In the genomic region with DNA sequence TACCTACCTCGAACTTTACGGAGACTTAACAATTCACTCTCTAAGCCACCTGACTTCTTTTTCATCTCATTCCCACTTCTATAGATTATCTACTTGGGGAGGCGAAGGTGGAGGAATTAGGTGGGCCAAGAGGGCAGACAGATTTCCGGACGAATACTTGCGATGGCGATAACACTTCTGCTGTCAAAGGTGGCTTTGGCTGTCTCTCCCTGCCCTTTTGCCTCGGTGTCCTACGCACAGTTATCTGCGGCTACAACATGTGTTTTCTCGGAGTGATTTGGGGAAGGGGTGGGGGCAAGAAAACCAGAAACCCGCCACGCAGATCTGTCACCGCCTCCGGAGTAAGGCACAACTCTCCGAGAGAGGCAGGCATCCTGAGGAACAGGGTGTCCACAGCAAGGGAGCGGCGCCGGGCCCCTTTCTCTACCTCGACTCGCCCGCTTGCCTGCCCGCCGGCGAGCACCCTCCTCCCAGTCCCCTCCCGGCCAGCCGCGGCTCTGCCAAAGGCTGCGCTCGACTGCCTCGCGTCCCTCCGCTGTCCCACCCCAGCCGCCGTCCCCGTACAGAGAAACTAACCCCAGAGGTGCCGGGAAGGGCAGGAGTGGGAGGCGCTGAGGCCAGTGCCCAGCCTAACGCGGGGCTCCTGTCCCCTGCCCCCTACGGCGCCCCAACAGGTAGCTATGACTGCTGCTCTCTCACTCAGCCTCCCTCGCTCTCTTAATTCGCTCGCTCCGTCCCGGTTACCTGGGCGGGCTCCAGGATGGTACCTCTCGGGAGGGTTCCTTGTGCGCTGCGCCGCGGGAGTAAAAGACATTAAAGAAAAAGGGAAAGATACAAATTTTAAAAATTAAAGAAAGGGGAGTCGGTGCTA, we compare ENCODE assay signal across 7 mouse cellular contexts. TPM values are rescaled to one million over a fixed set of nuclear protein-coding genes. Genes with fewer than 3 reads are reported as not detected.
DNase-seq lines count a peak whose midpoint lies in the region; ATAC-seq and TF ChIP-seq lines count a peak whose summit lies in the region.

No protein-coding gene starts in this region.

- intact Hi-C loops in gastrocnemius, adult 2 months (cut with DNase I): loop anchor here (5.0 to 10.0 kb wide), 5 partner anchors 226 to 1159 kb away; no protein-coding TSS in a partner anchor
- intact Hi-C loops in left cerebral cortex, postnatal 4 days (cut with DNase I): loop anchor here (5.0 to 10.0 kb wide), 2 partner anchors 211 to 669 kb away; no protein-coding TSS in a partner anchor

- peak; percentile 66 for ATAC-seq in hindbrain, embryonic 14.5 days (ENCODE audit: low FRiP score)
- peak; percentile 20; the same call in 1 of the 2 replicates for ATAC-seq in stomach, embryonic 14.5 days (ENCODE audit: insufficient number of reproducible peaks, insufficient read depth, low FRiP score, low read depth)

- peak; percentile 55 to 56 for DNase-seq in adrenal gland, adult 18-20 months (ENCODE audit: low spot score in 2 of 2)
- peak; percentile 27 to 53 for DNase-seq in cerebellum, postnatal 4 days (ENCODE audit: low spot score in 2 of 2)
- DNase-seq in gastrocnemius, adult 2 months: peak; percentile 92
- no peak for DNase-seq in hindbrain, embryonic 14.5 days (ENCODE audit: low spot score)
- peak; percentile 68 for DNase-seq in left cerebral cortex, postnatal 4 days
- peak; percentile 81 for DNase-seq in midbrain, embryonic 10.5 days (ENCODE audit: low spot score)

- peak overlapping the region; percentile 98 for H3K27ac ChIP-seq in gastrocnemius, adult 2 months
- peak overlapping the region; percentile 68 for H3K27ac ChIP-seq in hindbrain, embryonic 14.5 days
- H3K27ac ChIP-seq in midbrain, embryonic 10.5 days (replicated peaks): peak overlapping the region; percentile 98
- peak overlapping the region; percentile 69 for H3K27ac ChIP-seq in stomach, embryonic 14.5 days (ENCODE audit: low read length)

- peaks cover 76% of the 10 kb centered on the region for H3K27me3 ChIP-seq in hindbrain, embryonic 14.5 days (ENCODE audit: control insufficient read depth, insufficient read depth, low read length)
- H3K27me3 ChIP-seq in midbrain, embryonic 10.5 days (ENCODE audit: low read depth, poor library complexity, severe bottlenecking): peaks cover 61% of the 10 kb centered on the region
- peaks cover 17% of the 10 kb centered on the region for H3K27me3 ChIP-seq in stomach, embryonic 14.5 days (ENCODE audit: control insufficient read depth, insufficient read depth, low read length)

- H3K4me1 ChIP-seq in hindbrain, embryonic 14.5 days (replicated peaks; ENCODE audit: control insufficient read depth, insufficient read depth, low read length): peaks cover 34% of the 10 kb centered on the region; the same call in 1 of the 2 replicates
- H3K4me1 ChIP-seq in midbrain, embryonic 10.5 days: peaks cover 69% of the 10 kb centered on the region
- H3K4me1 ChIP-seq in stomach, embryonic 14.5 days (ENCODE audit: control insufficient read depth, insufficient read depth, low read length): peaks cover 7% of the 10 kb centered on the region; the same call in 1 of the 2 replicates

- WGBS in hindbrain, embryonic 14.5 days: under 1% methylated on average over 46 of the region's 54 CpGs
- under 1% methylated on average over 54 of the region's 54 CpGs for WGBS in midbrain, embryonic 10.5 days
- under 1% methylated on average over 54 of the region's 54 CpGs for WGBS in stomach, embryonic 14.5 days

- H3K9me3 ChIP-seq in hindbrain, embryonic 14.5 days (ENCODE audit: control insufficient read depth, low read length): no peaks in the 10 kb centered on the region
- no peaks in the 10 kb centered on the region for H3K9me3 ChIP-seq in midbrain, embryonic 10.5 days (replicated peaks)
- H3K9me3 ChIP-seq in stomach, embryonic 14.5 days (ENCODE audit: control insufficient read depth, low read depth, low read length): no peaks in the 10 kb centered on the region

- no peaks in the 10 kb centered on the region for H3K36me3 ChIP-seq in hindbrain, embryonic 14.5 days (replicated peaks; ENCODE audit: control insufficient read depth, insufficient read depth)
- no peaks in the 10 kb centered on the region for H3K36me3 ChIP-seq in midbrain, embryonic 10.5 days
- no peaks in the 10 kb centered on the region for H3K36me3 ChIP-seq in stomach, embryonic 14.5 days (ENCODE audit: control insufficient read depth, insufficient read depth, low read length)

- no peak for TF ChIP-seq CTCF in gastrocnemius, adult 2 months (IDR thresholded peaks at IDR 0.05)

- H3K4me3 ChIP-seq in gastrocnemius, adult 2 months: peak overlapping the region; percentile 80
- H3K4me3 ChIP-seq in hindbrain, embryonic 14.5 days (replicated peaks; ENCODE audit: low read length): peak overlapping the region; percentile 48
- H3K4me3 ChIP-seq in midbrain, embryonic 10.5 days: peak overlapping the region; percentile 78
- peak overlapping the region; percentile 49 for H3K4me3 ChIP-seq in stomach, embryonic 14.5 days (ENCODE audit: low read depth, low read length)

- peak overlapping the region; percentile 61 for H3K9ac ChIP-seq in hindbrain, embryonic 14.5 days
- H3K9ac ChIP-seq in stomach, embryonic 14.5 days (replicated peaks; ENCODE audit: low read depth, low read length): peak overlapping the region; percentile 52

- peak overlapping the region; percentile 95 for H3K4me2 ChIP-seq in hindbrain, embryonic 14.5 days (replicated peaks)
- peak overlapping the region; percentile 92 for H3K4me2 ChIP-seq in stomach, embryonic 14.5 days (replicated peaks; ENCODE audit: low read depth, low read length)

RNA-seq across cellular contexts. Expression of a gene that starts 5.0 kb away (rescaled TPM):
- total RNA-seq in adrenal gland, adult 18-20 months (2021): 10 to 100 TPM; 11.1 to 23.8 TPM
- total RNA-seq in gastrocnemius, adult 2 months (2021): 100 to 1,000 TPM; 186 to 189 TPM
- polyA plus RNA-seq in hindbrain, embryonic 14.5 days (2014; fragmentation: Nextera tagmentation; extraction: Ambion mirVana): 29.7 and 32.7 TPM in 2 replicates
- total RNA-seq in left cerebral cortex, postnatal 4 days (2021): 10 to 100 TPM; 54.8 to 56.6 TPM
- 25.5 and 31.8 TPM in 2 replicates for polyA plus RNA-seq in midbrain, embryonic 10.5 days (2016; fragmentation: Nextera tagmentation; extraction: Ambion mirVana)
- polyA plus RNA-seq in stomach, embryonic 14.5 days (2014; fragmentation: Nextera tagmentation; extraction: Ambion mirVana): 38.7 and 40.6 TPM in 2 replicates

RNA-seq across cellular contexts. Expression of a gene that starts 5.6 kb away (rescaled TPM):
- 100 to 1,000 TPM in 1 of 2 experiments, 10 to 100 TPM in 1; 97.8 to 105 TPM for total RNA-seq in adrenal gland, adult 18-20 months (2021)
- total RNA-seq in gastrocnemius, adult 2 months (2021): 10 to 100 TPM; 43.5 to 48.3 TPM
- polyA plus RNA-seq in hindbrain, embryonic 14.5 days (2014; fragmentation: Nextera tagmentation; extraction: Ambion mirVana): 316 and 322 TPM in 2 replicates
- total RNA-seq in left cerebral cortex, postnatal 4 days (2021): 100 to 1,000 TPM; 161 to 174 TPM
- 370 and 371 TPM in 2 replicates for polyA plus RNA-seq in midbrain, embryonic 10.5 days (2016; fragmentation: Nextera tagmentation; extraction: Ambion mirVana)
- 271 and 275 TPM in 2 replicates for polyA plus RNA-seq in stomach, embryonic 14.5 days (2014; fragmentation: Nextera tagmentation; extraction: Ambion mirVana)

RNA-seq across cellular contexts. Expression of a gene that starts 50.8 kb away (rescaled TPM):
- 1 to 10 TPM; 3.9 to 4.9 TPM for total RNA-seq in adrenal gland, adult 18-20 months (2021)
- total RNA-seq in gastrocnemius, adult 2 months (2021): 1 to 10 TPM; 1.6 to 2.3 TPM
- polyA plus RNA-seq in hindbrain, embryonic 14.5 days (2014; fragmentation: Nextera tagmentation; extraction: Ambion mirVana): 0.40 and 1.3 TPM in 2 replicates
- 1 to 10 TPM; 3.9 to 4.6 TPM for total RNA-seq in left cerebral cortex, postnatal 4 days (2021)
- 0.71 and 1.0 TPM in 2 replicates for polyA plus RNA-seq in midbrain, embryonic 10.5 days (2016; fragmentation: Nextera tagmentation; extraction: Ambion mirVana)
- 0.71 and 1.2 TPM in 2 replicates for polyA plus RNA-seq in stomach, embryonic 14.5 days (2014; fragmentation: Nextera tagmentation; extraction: Ambion mirVana)
